Mouse (Mus musculus): ENCODE data around the gene Dscam. TPM values are rescaled to one million over a fixed set of nuclear protein-coding genes. Genes with fewer than 3 reads are reported as not detected.

Dscam gene
- total and polyA plus RNA-seq, 2 experiments from 2014 or later, result not detected

GRCm38 (mm10) chr16:96943648-96944047 lies 226.9 kb downstream of the Dscam start:
- Histone ChIP-seq H3K27ac (ENCODE audit: low read depth) (no peak overlapping the region), H3K4me2 (ENCODE audit: low read depth, low read length) (no peak overlapping the region), H3K9me3 (replicated peaks; ENCODE audit: control insufficient read depth, low read length) (no peaks in the 10 kb centered on the region), H3K36me3 (replicated peaks; ENCODE audit: control insufficient read depth, insufficient read depth, low read length) (no peaks in the 10 kb centered on the region), H3K4me3 (ENCODE audit: low read depth, low read length) (no peak overlapping the region), H3K4me1 (ENCODE audit: control insufficient read depth, insufficient read depth) (no peaks in the 10 kb centered on the region), H3K27me3 (ENCODE audit: control insufficient read depth, insufficient read depth, low read length) (no peaks in the 10 kb centered on the region), H3K9ac (replicated peaks; ENCODE audit: low read depth, low read length) (no peak overlapping the region)
- 73% methylated on average over 2 of the region's 2 CpGs for WGBS
- DNase-seq (ENCODE audit: low spot score) (no peak), ATAC-seq (ENCODE audit: insufficient read depth, low read depth) (no peak)
- TF ChIP-seq EP300 (IDR thresholded peaks at IDR 0.05; ENCODE audit: low read depth) (no peak), CTCF (IDR thresholded peaks at IDR 0.05; ENCODE audit: low read depth) (no peak)

- no peak for ATAC-seq (ENCODE audit: insufficient read depth, low read depth)
- H3K4me1 ChIP-seq (ENCODE audit: control insufficient read depth, insufficient read depth), result no peaks in the 10 kb centered on the region
Measured at GRCm38 (mm10) chr16:96934795-96935194, 235.8 kb downstream of the Dscam start.

GRCm38 (mm10) chr16:96932211-96932610 lies 238.3 kb downstream of the Dscam start:
- Histone ChIP-seq H3K4me3 (ENCODE audit: low read depth, low read length) (no peak overlapping the region), H3K27me3 (ENCODE audit: control insufficient read depth, insufficient read depth, low read length) (no peaks in the 10 kb centered on the region), H3K4me2 (ENCODE audit: low read depth, low read length) (no peak overlapping the region), H3K9ac (replicated peaks; ENCODE audit: low read depth, low read length) (no peak overlapping the region), H3K36me3 (replicated peaks; ENCODE audit: control insufficient read depth, insufficient read depth, low read length) (no peaks in the 10 kb centered on the region), H3K9me3 (replicated peaks; ENCODE audit: control insufficient read depth, low read length) (no peaks in the 10 kb centered on the region), H3K27ac (ENCODE audit: low read depth) (no peak overlapping the region), H3K4me1 (ENCODE audit: control insufficient read depth, insufficient read depth) (no peaks in the 10 kb centered on the region)
- DNase-seq (ENCODE audit: low spot score) (no peak), ATAC-seq (ENCODE audit: insufficient read depth, low read depth) (no peak)
- WGBS, result 86% methylated on average over 6 of the region's 6 CpGs
- no peak for TF ChIP-seq EP300 (IDR thresholded peaks at IDR 0.05; ENCODE audit: low read depth)
- no peak for TF ChIP-seq CTCF (IDR thresholded peaks at IDR 0.05; ENCODE audit: low read depth)

More at GRCm38 (mm10) chr16:96934795-96935194, 235.8 kb downstream of the Dscam start:
- Histone ChIP-seq H3K9ac (replicated peaks; ENCODE audit: low read depth, low read length) (no peak overlapping the region), H3K4me2 (ENCODE audit: low read depth, low read length) (no peak overlapping the region), H3K9me3 (replicated peaks; ENCODE audit: control insufficient read depth, low read length) (no peaks in the 10 kb centered on the region), H3K27ac (ENCODE audit: low read depth) (no peak overlapping the region), H3K27me3 (ENCODE audit: control insufficient read depth, insufficient read depth, low read length) (no peaks in the 10 kb centered on the region), H3K36me3 (replicated peaks; ENCODE audit: control insufficient read depth, insufficient read depth, low read length) (no peaks in the 10 kb centered on the region), H3K4me3 (ENCODE audit: low read depth, low read length) (no peak overlapping the region)
- TF ChIP-seq EP300 (IDR thresholded peaks at IDR 0.05; ENCODE audit: low read depth), result no peak
- no peak for TF ChIP-seq CTCF (IDR thresholded peaks at IDR 0.05; ENCODE audit: low read depth)
- 94% methylated on average over 2 of the region's 2 CpGs for WGBS
- DNase-seq (ENCODE audit: low spot score), result no peak

GRCm38 (mm10) chr16:96931771-96932170 lies 238.8 kb downstream of the Dscam start:
- Histone ChIP-seq H3K27me3 (ENCODE audit: control insufficient read depth, insufficient read depth, low read length) (no peaks in the 10 kb centered on the region), H3K9ac (replicated peaks; ENCODE audit: low read depth, low read length) (no peak overlapping the region), H3K9me3 (replicated peaks; ENCODE audit: control insufficient read depth, low read length) (no peaks in the 10 kb centered on the region), H3K4me3 (ENCODE audit: low read depth, low read length) (no peak overlapping the region), H3K4me2 (ENCODE audit: low read depth, low read length) (no peak overlapping the region), H3K27ac (ENCODE audit: low read depth) (no peak overlapping the region), H3K4me1 (ENCODE audit: control insufficient read depth, insufficient read depth) (no peaks in the 10 kb centered on the region), H3K36me3 (replicated peaks; ENCODE audit: control insufficient read depth, insufficient read depth, low read length) (no peaks in the 10 kb centered on the region)
- TF ChIP-seq CTCF (IDR thresholded peaks at IDR 0.05; ENCODE audit: low read depth) (no peak), EP300 (IDR thresholded peaks at IDR 0.05; ENCODE audit: low read depth) (no peak)
- 73% methylated on average over 2 of the region's 2 CpGs for WGBS
- no peak for ATAC-seq (ENCODE audit: insufficient read depth, low read depth)
- no peak for DNase-seq (ENCODE audit: low spot score)

- H3K27ac ChIP-seq (ENCODE audit: low read depth), result no peak overlapping the region
- no peak overlapping the region for H3K9ac ChIP-seq (replicated peaks; ENCODE audit: low read depth, low read length)
- no peaks in the 10 kb centered on the region for H3K9me3 ChIP-seq (replicated peaks; ENCODE audit: control insufficient read depth, low read length)
- H3K4me1 ChIP-seq (ENCODE audit: control insufficient read depth, insufficient read depth), result no peaks in the 10 kb centered on the region
- no peaks in the 10 kb centered on the region for H3K36me3 ChIP-seq (replicated peaks; ENCODE audit: control insufficient read depth, insufficient read depth, low read length)
- H3K27me3 ChIP-seq (ENCODE audit: control insufficient read depth, insufficient read depth, low read length), result no peaks in the 10 kb centered on the region
- no peak overlapping the region for H3K4me3 ChIP-seq (ENCODE audit: low read depth, low read length)
- no peak overlapping the region for H3K4me2 ChIP-seq (ENCODE audit: low read depth, low read length)
- no peak for TF ChIP-seq EP300 (IDR thresholded peaks at IDR 0.05; ENCODE audit: low read depth)
- TF ChIP-seq CTCF (IDR thresholded peaks at IDR 0.05; ENCODE audit: low read depth), result no peak
- 82% methylated on average over 1 of the region's 1 CpGs for WGBS
- DNase-seq (ENCODE audit: low spot score), result no peak
- ATAC-seq (ENCODE audit: insufficient read depth, low read depth), result no peak
Measured at GRCm38 (mm10) chr16:96928011-96928410, 242.5 kb downstream of the Dscam start.

GRCm38 (mm10) chr16:96927408-96927807 lies 243.1 kb downstream of the Dscam start:
- Histone ChIP-seq H3K4me1 (ENCODE audit: control insufficient read depth, insufficient read depth) (no peaks in the 10 kb centered on the region), H3K9me3 (replicated peaks; ENCODE audit: control insufficient read depth, low read length) (no peaks in the 10 kb centered on the region), H3K4me3 (ENCODE audit: low read depth, low read length) (no peak overlapping the region), H3K4me2 (ENCODE audit: low read depth, low read length) (no peak overlapping the region), H3K36me3 (replicated peaks; ENCODE audit: control insufficient read depth, insufficient read depth, low read length) (no peaks in the 10 kb centered on the region), H3K27ac (ENCODE audit: low read depth) (no peak overlapping the region), H3K27me3 (ENCODE audit: control insufficient read depth, insufficient read depth, low read length) (no peaks in the 10 kb centered on the region), H3K9ac (replicated peaks; ENCODE audit: low read depth, low read length) (no peak overlapping the region)
- no peak for ATAC-seq (ENCODE audit: insufficient read depth, low read depth)
- TF ChIP-seq CTCF (IDR thresholded peaks at IDR 0.05; ENCODE audit: low read depth) (no peak), EP300 (IDR thresholded peaks at IDR 0.05; ENCODE audit: low read depth) (no peak)
- DNase-seq (ENCODE audit: low spot score), result no peak

All from heart, postnatal 0 days (tissue).